Comparison of ENCODE assay signal across 19 mouse cellular contexts in genomic region chr14:55469041-55469440, GRCm38 (mm10). TPM values are rescaled to one million over a fixed set of nuclear protein-coding genes. Genes with fewer than 3 reads are reported as not detected.
DNase-seq lines count a peak whose midpoint lies in the region; ATAC-seq lines count a peak whose summit lies in the region.
"Had no signal": no experiment of that assay in that cellular context is flagged by ENCODE, and none has a peak within 500 bp of the region (broad histone marks: within the 10 kb centered on the region; RNA-seq: fewer than 3 reads in every experiment).

No protein-coding gene starts in this region.

- H3K27me3 ChIP-seq in intestine, embryonic 16.5 days (replicated peaks; ENCODE audit: control insufficient read depth, insufficient read depth, low read length) = no peaks in the 10 kb centered on the region
- no peaks in the 10 kb centered on the region for H3K27me3 ChIP-seq in kidney, embryonic 16.5 days (ENCODE audit: insufficient read depth, low read length)
- H3K27me3 ChIP-seq in stomach, embryonic 15.5 days (replicated peaks) = no peaks in the 10 kb centered on the region
- H3K27me3 ChIP-seq: hindbrain, embryonic 12.5 days; midbrain, embryonic 15.5 days; neural tube, embryonic 12.5 days had no signal

- no peaks in the 10 kb centered on the region for H3K36me3 ChIP-seq in intestine, embryonic 16.5 days (ENCODE audit: control insufficient read depth, insufficient read depth, low read length)
- H3K36me3 ChIP-seq in kidney, embryonic 16.5 days (ENCODE audit: insufficient read depth, low read length) = no peaks in the 10 kb centered on the region
- no peaks in the 10 kb centered on the region for H3K36me3 ChIP-seq in stomach, embryonic 15.5 days
- H3K36me3 ChIP-seq: embryonic facial prominence, embryonic 13.5 days; hindbrain, embryonic 12.5 days; limb, embryonic 10.5 days; midbrain, embryonic 15.5 days; neural tube, embryonic 12.5 days had no signal

- 47% methylated on average over 2 of the region's 2 CpGs for WGBS in intestine, embryonic 16.5 days
- WGBS in kidney, embryonic 16.5 days = 34% methylated on average over 2 of the region's 2 CpGs
- 72% methylated on average over 2 of the region's 2 CpGs for WGBS in stomach, embryonic 15.5 days

- peak; percentile 79 for ATAC-seq in intestine, embryonic 16.5 days
- peak; percentile 94 for ATAC-seq in kidney, embryonic 16.5 days (ENCODE audit: low FRiP score, low TSS enrichment)
- peak; percentile 56; the same call in 1 of the 2 replicates for ATAC-seq in stomach, embryonic 15.5 days (ENCODE audit: insufficient read depth, low FRiP score, low read depth)
- ATAC-seq: midbrain, embryonic 15.5 days had no signal

- H3K4me2 ChIP-seq in intestine, embryonic 16.5 days (ENCODE audit: low read depth, low read length) = no peak overlapping the region
- H3K4me2 ChIP-seq in kidney, embryonic 16.5 days (replicated peaks; ENCODE audit: low read depth, low read length) = no peak overlapping the region
- no peak overlapping the region for H3K4me2 ChIP-seq in stomach, embryonic 15.5 days
- H3K4me2 ChIP-seq: embryonic facial prominence, embryonic 13.5 days; hindbrain, embryonic 12.5 days; lung, embryonic 14.5 days; midbrain, embryonic 15.5 days; neural tube, embryonic 12.5 days had no signal

- peaks cover 12% of the 10 kb centered on the region for H3K4me1 ChIP-seq in intestine, embryonic 16.5 days (ENCODE audit: control insufficient read depth, insufficient read depth, low read length)
- peaks cover 32% of the 10 kb centered on the region for H3K4me1 ChIP-seq in kidney, embryonic 16.5 days (ENCODE audit: insufficient read depth, low read length)
- peaks cover 7% of the 10 kb centered on the region; the same call in 1 of the 2 replicates for H3K4me1 ChIP-seq in stomach, embryonic 15.5 days
- H3K4me1 ChIP-seq: midbrain, embryonic 15.5 days had no signal

- peak; percentile 76 for DNase-seq in heart, adult 11 months
- DNase-seq in heart, postnatal 4 days = no peak
- no peak for DNase-seq in cerebellum, adult 9-11 months
- no peak for DNase-seq in lung, postnatal 10 days
- no peak for DNase-seq in retina, postnatal 1 day
- DNase-seq: cerebellum, adult 11 months; gastrocnemius, postnatal 36 days; lung, embryonic 14.5 days had no signal

- no peaks in the 10 kb centered on the region for H3K9me3 ChIP-seq in intestine, embryonic 16.5 days (ENCODE audit: control insufficient read depth, low read length)
- no peaks in the 10 kb centered on the region for H3K9me3 ChIP-seq in kidney, embryonic 16.5 days (ENCODE audit: low read length)
- no peaks in the 10 kb centered on the region for H3K9me3 ChIP-seq in stomach, embryonic 15.5 days
- H3K9me3 ChIP-seq: embryonic facial prominence, embryonic 13.5 days; hindbrain, embryonic 12.5 days; limb, embryonic 10.5 days; midbrain, embryonic 15.5 days; neural tube, embryonic 12.5 days had no signal

- no peak overlapping the region for H3K9ac ChIP-seq in intestine, embryonic 16.5 days (ENCODE audit: low read depth, low read length)
- no peak overlapping the region for H3K9ac ChIP-seq in kidney, embryonic 16.5 days (replicated peaks; ENCODE audit: low read length)
- no peak overlapping the region for H3K9ac ChIP-seq in stomach, embryonic 15.5 days
- H3K9ac ChIP-seq: embryonic facial prominence, embryonic 13.5 days; hindbrain, embryonic 12.5 days; lung, embryonic 14.5 days; midbrain, embryonic 15.5 days; neural tube, embryonic 12.5 days had no signal

- peak overlapping the region; percentile 70 for H3K27ac ChIP-seq in intestine, embryonic 16.5 days (ENCODE audit: low read length)
- peak overlapping the region; percentile 75 for H3K27ac ChIP-seq in kidney, embryonic 16.5 days (ENCODE audit: low read length)
- H3K27ac ChIP-seq in stomach, embryonic 15.5 days = no peak overlapping the region
- H3K27ac ChIP-seq: embryonic facial prominence, embryonic 13.5 days; hindbrain, embryonic 12.5 days; limb, embryonic 10.5 days; midbrain, embryonic 15.5 days; neural tube, embryonic 12.5 days had no signal

- no peak overlapping the region for H3K4me3 ChIP-seq in intestine, embryonic 16.5 days (ENCODE audit: low read length)
- H3K4me3 ChIP-seq in kidney, embryonic 16.5 days (ENCODE audit: low read length) = no peak overlapping the region
- H3K4me3 ChIP-seq in stomach, embryonic 15.5 days (replicated peaks) = no peak overlapping the region
- H3K4me3 ChIP-seq: embryonic facial prominence, embryonic 13.5 days; hindbrain, embryonic 12.5 days; limb, embryonic 10.5 days; midbrain, embryonic 15.5 days; neural tube, embryonic 12.5 days had no signal

RNA-seq across cellular contexts. Expression of gene Dhrs4, which starts 9.5 kb away (rescaled TPM):
- 100 to 1,000 TPM; 102 to 115 TPM for total RNA-seq in heart, postnatal 4 days (2021)
- polyA plus RNA-seq in intestine, embryonic 16.5 days (2015; fragmentation: Nextera tagmentation; extraction: Ambion mirVana) = 165 and 167 TPM in 2 replicates
- polyA plus RNA-seq in kidney, embryonic 16.5 days (2015; fragmentation: Nextera tagmentation; extraction: Ambion mirVana) = 147 and 157 TPM in 2 replicates
- polyA plus RNA-seq in stomach, embryonic 15.5 days (2015; fragmentation: Nextera tagmentation; extraction: Ambion mirVana) = 121 TPM in 2 replicates

RNA-seq across cellular contexts. Expression of gene Carmil3, which starts 21.4 kb away (rescaled TPM):
- 1 to 10 TPM; 2.9 to 5.9 TPM for total RNA-seq in heart, postnatal 4 days (2021)
- 1.0 TPM in 2 replicates for polyA plus RNA-seq in intestine, embryonic 16.5 days (2015; fragmentation: Nextera tagmentation; extraction: Ambion mirVana)
- 2.5 and 3.0 TPM in 2 replicates for polyA plus RNA-seq in kidney, embryonic 16.5 days (2015; fragmentation: Nextera tagmentation; extraction: Ambion mirVana)
- polyA plus RNA-seq in stomach, embryonic 15.5 days (2015; fragmentation: Nextera tagmentation; extraction: Ambion mirVana) = 2.1 and 2.2 TPM in 2 replicates

RNA-seq across cellular contexts. Expression of gene Cpne6, which starts 41.2 kb away (rescaled TPM):
- under 1 TPM in 1 of 2 experiments, not detected in 1; 0.12 TPM for total RNA-seq in heart, postnatal 4 days (2021)
- polyA plus RNA-seq in intestine, embryonic 16.5 days (2015; fragmentation: Nextera tagmentation; extraction: Ambion mirVana) = 0.61 TPM in 2 replicates
- polyA plus RNA-seq in kidney, embryonic 16.5 days (2015; fragmentation: Nextera tagmentation; extraction: Ambion mirVana) = 0.21 and 0.46 TPM in 2 replicates
- polyA plus RNA-seq in stomach, embryonic 15.5 days (2015; fragmentation: Nextera tagmentation; extraction: Ambion mirVana) = 0.23 and 0.42 TPM in 2 replicates
- total RNA-seq: gastrocnemius, postnatal 36 days; megakaryocyte, adult 5-6 weeks had no signal

RNA-seq across cellular contexts. Expression of gene Nrl, which starts 55.7 kb away (rescaled TPM):
- not detected for total RNA-seq in heart, postnatal 4 days (2021)
- polyA plus RNA-seq in intestine, embryonic 16.5 days (2015; fragmentation: Nextera tagmentation; extraction: Ambion mirVana) = not detected in 2 replicates
- not detected in 2 replicates for polyA plus RNA-seq in kidney, embryonic 16.5 days (2015; fragmentation: Nextera tagmentation; extraction: Ambion mirVana)
- not detected in 2 replicates for polyA plus RNA-seq in stomach, embryonic 15.5 days (2015; fragmentation: Nextera tagmentation; extraction: Ambion mirVana)
- total RNA-seq: gastrocnemius, postnatal 36 days; megakaryocyte, adult 5-6 weeks had no signal
- polyA plus RNA-seq: embryonic facial prominence, embryonic 13.5 days; heart, embryonic 14.5 days; hindbrain, embryonic 12.5 days; large intestine, adult 2 months; limb, embryonic 10.5 days; lung, embryonic 14.5 days had no signal
